Mouse (Mus musculus) myocyte (in vitro differentiated cells): ENCODE data around the gene Tle1. TPM values are rescaled to one million over a fixed set of nuclear protein-coding genes. Genes with fewer than 3 reads are reported as not detected.
A peak's percentile ranks its signal among the peaks of the same experiment; 100 is the strongest.

Experiments used
- H3K27me3 ChIP-seq: one replicate; pipeline ENCODE4 v1.6.1; 2011; ENCODE audit not compliant: control insufficient read depth, insufficient read depth, insufficient read length
- H3K36me3 ChIP-seq: one replicate; pipeline ENCODE4 v1.6.1; 2011; ENCODE audit not compliant: control insufficient read depth, insufficient read depth
- H3K4me2 ChIP-seq: one replicate; pipeline ENCODE4 v1.6.1; 2011; ENCODE audit warnings: low read depth, control low read depth
- H3K4me3 ChIP-seq: one replicate; pipeline ENCODE4 v1.5.1; 2011; ENCODE audit warnings: mild to moderate bottlenecking, control low read depth, moderate library complexity
- H3K79me2 ChIP-seq: one replicate; pipeline ENCODE4 v1.6.1; 2011; ENCODE audit not compliant: control insufficient read depth, insufficient read depth
- H3ac ChIP-seq: one replicate; pipeline ENCODE4 v1.6.1; 2011; ENCODE audit not compliant: control insufficient read depth, insufficient read length
- CEBPB ChIP-seq: IDR thresholded peaks from 2 replicates; pipeline ENCODE4 v1.6.1; 2011; ENCODE audit warnings: mild to moderate bottlenecking, moderate library complexity; ENCODE audit not compliant: poor library complexity, insufficient read depth, severe bottlenecking
- E2F4 ChIP-seq: IDR thresholded peaks from one replicate; pipeline ENCODE4 v1.6.1; 2011; ENCODE audit warnings: mild to moderate bottlenecking, control low read depth, moderate library complexity; ENCODE audit not compliant: insufficient read depth
- MAX ChIP-seq: IDR thresholded peaks from one replicate; pipeline ENCODE4 v1.6.1; 2011; ENCODE audit warnings: low read depth, mild to moderate bottlenecking, control low read depth
- MYOD1 ChIP-seq, 3 experiments: IDR thresholded peaks; one replicate each; pipeline ENCODE4 v1.6.1; 2011; ENCODE audit warnings: control low read depth in 2 of 3, low read depth in 2 of 3, mild to moderate bottlenecking in 2 of 3, moderate library complexity in 1 of 3; ENCODE audit not compliant: insufficient read length in 2 of 3, control insufficient read depth in 1 of 3
- MYOG ChIP-seq, 3 experiments: IDR thresholded peaks; one replicate each; pipeline ENCODE4 v1.6.1; 2011; ENCODE audit warnings: control low read depth in 2 of 3, low read depth in 2 of 3, mild to moderate bottlenecking in 2 of 3; ENCODE audit not compliant: insufficient read length in 2 of 3, control insufficient read depth in 1 of 3, insufficient read depth in 1 of 3
- POLR2A ChIP-seq: IDR thresholded peaks from one replicate; pipeline ENCODE4 v1.6.1; 2011; ENCODE audit warnings: low read depth, mild to moderate bottlenecking, control low read depth, moderate library complexity; ENCODE audit not compliant: insufficient read length
- POLR2AphosphoS2 ChIP-seq: IDR thresholded peaks from one replicate; pipeline ENCODE4 v1.6.1; 2011; ENCODE audit warnings: low read depth, control low read depth; ENCODE audit not compliant: insufficient read length
- REST ChIP-seq: IDR thresholded peaks from one replicate; pipeline ENCODE4 v1.6.1; 2011; ENCODE audit warnings: mild to moderate bottlenecking, control low read depth, moderate library complexity; ENCODE audit not compliant: insufficient read depth, insufficient read length
- SRF ChIP-seq: IDR thresholded peaks from one replicate; pipeline ENCODE4 v1.6.1; 2011; ENCODE audit warnings: low read depth; ENCODE audit not compliant: control insufficient read depth, insufficient read length
- TCF12 ChIP-seq: IDR thresholded peaks from one replicate; pipeline ENCODE4 v1.6.1; 2011; ENCODE audit warnings: mild to moderate bottlenecking, control low read depth; ENCODE audit not compliant: poor library complexity, insufficient read depth, severe bottlenecking
- TCF3 ChIP-seq: IDR thresholded peaks from one replicate; pipeline ENCODE4 v1.6.1; 2011; ENCODE audit warnings: low read depth, control low read depth; ENCODE audit not compliant: insufficient read length
- USF1 ChIP-seq: IDR thresholded peaks from one replicate; pipeline ENCODE4 v1.6.1; 2011; ENCODE audit warnings: low read depth, mild to moderate bottlenecking, control low read depth, moderate library complexity
- polyA plus RNA-seq: library from polyadenylated mRNA; unstranded; fragments of >200 nt; fragmentation: generic; extraction: Trizol; gene quantifications from one replicate; pipeline ENCODE4 v1.2.1, GENCODE M21; 2012; ENCODE audit warnings: missing spikeins

Tle1 gene
- polyA plus RNA-seq, 1 experiment: 17.9 TPM

GRCm38 (mm10) chr4:72139475-72140120 is 61.1 kb downstream of the Tle1 start:
- no peaks in the 10 kb centered on the region for H3K27me3 ChIP-seq
- H3K4me2 ChIP-seq: no peak overlapping the region
- H3ac ChIP-seq: no peak overlapping the region
- TF ChIP-seq CEBPB (no peak), SRF (no peak), TCF3 (no peak), REST (no peak)
- H3K4me3 ChIP-seq: no peak overlapping the region
- no peaks in the 10 kb centered on the region for H3K79me2 ChIP-seq
- peaks cover 22% of the 10 kb centered on the region for H3K36me3 ChIP-seq

- H3K4me2 ChIP-seq: no peak overlapping the region
- no peaks in the 10 kb centered on the region for H3K27me3 ChIP-seq
- H3ac ChIP-seq: no peak overlapping the region
- H3K79me2 ChIP-seq: no peaks in the 10 kb centered on the region
- peaks cover 22% of the 10 kb centered on the region for H3K36me3 ChIP-seq
- TF ChIP-seq MYOG (IDR thresholded peaks at IDR 0.05; ENCODE audit: control insufficient read depth in 1 of 3, insufficient read depth in 1 of 3, insufficient read length in 2 of 3, low read depth in 2 of 3): peak in 1 of 3 experiments; percentile 4
- TF ChIP-seq MYOD1 (IDR thresholded peaks at IDR 0.05; ENCODE audit: control insufficient read depth in 1 of 3, insufficient read length in 2 of 3, low read depth in 2 of 3): no peak
- no peak overlapping the region for H3K4me3 ChIP-seq
Observed at GRCm38 (mm10) chr4:72138264-72139080, 62.2 kb downstream of the Tle1 start.

GRCm38 (mm10) chr4:72132646-72133045 is 68.1 kb downstream of the Tle1 start:
- Histone ChIP-seq H3K36me3 (peaks cover 18% of the 10 kb centered on the region), H3K27me3 (no peaks in the 10 kb centered on the region), H3K79me2 (no peaks in the 10 kb centered on the region), H3ac (no peak overlapping the region), H3K4me3 (no peak overlapping the region), H3K4me2 (no peak overlapping the region)
- TF ChIP-seq MAX (no peak), TCF3 (no peak), MYOD1 (IDR thresholded peaks at IDR 0.05; ENCODE audit: control insufficient read depth in 1 of 3, insufficient read length in 2 of 3, low read depth in 2 of 3) (no peak), SRF (no peak), POLR2AphosphoS2 (no peak), TCF12 (no peak), POLR2A (no peak), E2F4 (no peak), REST (no peak), CEBPB (no peak), MYOG (IDR thresholded peaks at IDR 0.05; ENCODE audit: control insufficient read depth in 1 of 3, insufficient read depth in 1 of 3, insufficient read length in 2 of 3, low read depth in 2 of 3) (no peak), USF1 (no peak)

- Histone ChIP-seq H3ac (no peak overlapping the region), H3K4me2 (no peak overlapping the region), H3K36me3 (peaks cover 11% of the 10 kb centered on the region), H3K27me3 (no peaks in the 10 kb centered on the region), H3K4me3 (no peak overlapping the region), H3K79me2 (no peaks in the 10 kb centered on the region)
- TF ChIP-seq MYOG (IDR thresholded peaks at IDR 0.05; ENCODE audit: control insufficient read depth in 1 of 3, insufficient read depth in 1 of 3, insufficient read length in 2 of 3, low read depth in 2 of 3) (no peak), POLR2AphosphoS2 (no peak), TCF12 (no peak), MAX (no peak), REST (no peak), POLR2A (no peak), TCF3 (no peak), USF1 (no peak), E2F4 (no peak), SRF (no peak), MYOD1 (IDR thresholded peaks at IDR 0.05; ENCODE audit: control insufficient read depth in 1 of 3, insufficient read length in 2 of 3, low read depth in 2 of 3) (no peak), CEBPB (no peak)
Observed at GRCm38 (mm10) chr4:72127596-72127995, 73.1 kb downstream of the Tle1 start.

GRCm38 (mm10) chr4:72124790-72125189 is 75.9 kb downstream of the Tle1 start:
- Histone ChIP-seq H3ac (no peak overlapping the region), H3K36me3 (peaks cover 18% of the 10 kb centered on the region), H3K4me2 (no peak overlapping the region), H3K79me2 (no peaks in the 10 kb centered on the region), H3K4me3 (no peak overlapping the region), H3K27me3 (no peaks in the 10 kb centered on the region)
- no peak for TF ChIP-seq MYOG (IDR thresholded peaks at IDR 0.05; ENCODE audit: control insufficient read depth in 1 of 3, insufficient read depth in 1 of 3, insufficient read length in 2 of 3, low read depth in 2 of 3)
- no peak for TF ChIP-seq TCF12
- TF ChIP-seq CEBPB: no peak
- TF ChIP-seq POLR2A: no peak
- TF ChIP-seq REST: no peak
- TF ChIP-seq USF1: no peak
- TF ChIP-seq MAX: no peak
- no peak for TF ChIP-seq E2F4
- no peak for TF ChIP-seq MYOD1 (IDR thresholded peaks at IDR 0.05; ENCODE audit: control insufficient read depth in 1 of 3, insufficient read length in 2 of 3, low read depth in 2 of 3)
- no peak for TF ChIP-seq POLR2AphosphoS2
